Mouse (Mus musculus) A20 (cell line): ENCODE results near the gene Siglece.

Experiments used
- DNase-seq: peaks from one replicate; pipeline ENCODE4 v3.0.0-alpha.2; 2011; ENCODE audit warnings: low read depth, low spot score

The Siglece gene

DNA sequence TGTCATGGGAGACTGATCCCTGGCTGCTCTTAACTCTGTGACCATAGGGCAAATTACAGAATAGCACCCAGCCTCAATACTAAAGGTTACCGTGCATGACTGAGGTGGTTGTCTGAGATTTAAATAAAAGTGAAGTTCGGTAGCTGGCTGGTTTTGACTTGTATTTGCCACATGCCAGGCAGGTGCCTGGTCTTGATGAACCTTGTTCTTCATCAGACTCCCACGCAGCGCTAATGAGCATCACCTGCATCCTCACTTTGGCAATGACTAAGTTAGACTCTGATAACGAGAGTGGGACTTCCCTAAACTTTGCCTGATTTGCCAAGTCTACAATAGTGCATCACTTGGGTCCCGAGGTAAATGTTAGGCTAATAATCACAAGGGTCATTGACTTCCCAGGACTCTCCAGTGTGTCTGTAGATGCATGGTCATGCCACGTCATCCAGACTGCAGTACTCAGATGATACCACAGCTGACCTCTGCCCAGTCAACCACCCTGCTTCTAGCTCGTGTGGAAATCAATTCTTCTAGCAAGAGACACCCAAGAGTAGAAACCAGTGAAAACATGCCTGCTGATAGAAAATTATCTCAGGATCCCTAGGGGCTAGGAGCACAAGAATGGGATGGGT is 34.1 kb downstream of the Siglece start:
- peak; percentile 81 for DNase-seq

DNA sequence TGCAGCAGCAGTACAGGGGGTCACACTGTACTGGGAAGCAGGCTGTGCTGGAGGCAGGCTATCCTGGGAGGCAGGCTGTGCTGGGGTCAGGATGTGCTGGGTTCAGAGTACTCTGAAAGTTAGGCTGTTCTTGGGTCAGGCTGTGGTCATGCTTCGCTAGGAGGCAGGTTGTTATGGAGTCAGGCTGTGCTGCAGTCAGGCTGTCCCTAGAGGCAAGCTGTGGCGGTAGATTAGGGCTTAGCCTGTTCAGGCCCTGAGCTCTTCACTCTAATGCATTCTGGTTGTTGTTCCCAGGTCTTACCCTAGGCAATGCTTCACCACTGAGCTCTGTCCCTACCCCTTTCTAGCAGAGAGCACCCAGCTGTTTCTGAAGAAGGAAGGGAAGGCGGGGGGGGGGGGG is 34.9 kb downstream of the Siglece start:
- DNase-seq, result peak; percentile 42

DNA sequence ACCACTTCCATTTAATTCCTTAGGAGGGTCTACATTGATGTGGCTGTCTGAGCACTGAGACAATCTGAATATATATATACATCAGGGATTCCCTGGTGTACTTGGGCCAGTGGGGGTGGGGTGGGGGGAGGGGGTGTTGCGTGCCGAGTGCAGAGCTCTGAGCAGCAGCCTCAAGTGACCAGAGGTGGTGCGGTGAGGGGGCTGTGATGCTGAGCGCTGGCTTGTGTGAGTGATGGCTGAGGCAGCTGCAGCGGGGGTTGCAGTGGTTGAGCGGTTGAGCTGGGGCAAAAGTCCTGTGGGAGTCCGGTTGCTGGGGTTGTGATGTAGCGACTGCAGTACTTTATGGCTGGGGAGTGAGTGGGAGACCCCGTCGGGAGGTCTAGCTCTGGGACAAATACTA is 36.1 kb downstream of the Siglece start:
- no peak for DNase-seq

DNA sequence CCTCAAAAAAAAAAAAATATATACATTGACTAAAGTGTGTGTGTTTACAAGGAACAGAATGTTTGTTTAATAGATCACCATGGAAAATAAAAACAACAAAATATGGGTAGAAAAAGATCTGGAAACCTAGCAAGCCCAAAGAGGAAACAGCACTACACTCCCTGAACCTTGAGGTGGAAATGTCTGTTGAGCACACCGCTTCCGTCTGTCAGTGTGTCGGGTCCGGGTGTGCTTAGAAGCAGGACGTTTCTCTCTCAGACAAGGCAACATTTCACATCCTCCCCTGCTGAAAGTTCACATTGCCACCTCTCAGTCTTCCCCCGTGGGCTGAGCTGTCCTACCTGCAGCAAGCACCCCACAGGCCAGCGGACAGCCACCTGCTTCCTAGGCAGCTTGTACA is 37.0 kb downstream of the Siglece start:
- DNase-seq, result no peak

DNA sequence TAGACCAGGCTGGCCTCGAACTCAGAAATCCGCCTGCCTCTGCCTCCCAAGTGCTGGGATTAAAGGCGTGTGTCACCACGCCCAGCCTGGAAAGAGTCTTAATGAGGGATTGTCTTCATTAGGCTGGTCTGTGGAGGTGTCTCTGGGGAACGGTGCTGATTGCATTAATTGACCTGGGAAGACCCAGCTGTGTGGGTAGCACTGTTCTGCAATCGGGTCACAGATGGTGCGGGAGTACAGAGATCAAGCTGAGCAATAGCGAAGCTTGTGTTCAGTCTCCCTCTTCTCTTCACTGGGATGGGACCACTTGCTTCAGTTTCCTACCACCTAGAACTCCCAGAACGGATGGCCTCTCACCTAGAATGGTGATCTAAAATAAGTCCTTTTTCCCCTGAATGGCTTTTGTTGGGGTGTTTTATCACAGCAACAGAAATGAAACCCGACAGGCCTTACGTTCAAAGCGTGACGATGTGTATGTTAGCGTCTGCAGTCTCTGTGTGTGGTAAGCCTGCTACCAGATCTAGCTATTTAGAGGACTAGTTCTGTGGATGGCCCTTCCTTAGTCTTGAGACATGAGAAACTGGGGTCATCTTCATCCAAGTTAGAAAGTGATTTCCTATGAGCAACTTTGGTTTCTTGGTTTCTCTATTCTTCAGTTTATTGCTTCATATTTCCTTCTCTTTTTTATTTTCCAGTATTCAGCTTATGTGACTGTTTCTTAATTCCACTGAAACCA is 46.0 kb downstream of the Siglece start:
- DNase-seq, result no peak

DNA sequence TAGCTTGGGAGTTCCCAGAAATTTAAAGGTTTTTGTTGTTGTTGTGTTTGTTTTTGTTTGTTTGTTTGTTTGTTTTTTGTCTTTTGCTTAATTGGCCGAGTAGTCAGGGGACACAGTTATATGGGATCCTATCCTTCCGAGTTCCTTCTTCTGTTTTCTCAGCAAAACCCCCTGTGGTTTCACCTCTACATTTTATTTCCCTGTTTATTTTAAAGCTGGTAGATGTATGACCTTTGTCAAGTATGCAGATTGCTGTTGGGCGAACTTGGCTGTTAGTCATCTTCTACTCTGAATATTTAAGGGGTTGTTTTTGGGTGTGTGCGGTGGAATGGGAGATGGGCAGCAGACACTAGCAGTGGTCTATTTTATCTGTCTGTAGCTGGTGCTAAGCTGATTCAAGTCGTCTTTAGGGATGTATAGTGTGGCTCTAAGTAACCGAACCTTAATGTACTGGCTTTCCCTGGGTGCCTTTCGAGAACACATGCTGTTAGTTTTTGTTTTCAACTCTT is 51.6 kb downstream of the Siglece start:
- DNase-seq, result no peak

DNA sequence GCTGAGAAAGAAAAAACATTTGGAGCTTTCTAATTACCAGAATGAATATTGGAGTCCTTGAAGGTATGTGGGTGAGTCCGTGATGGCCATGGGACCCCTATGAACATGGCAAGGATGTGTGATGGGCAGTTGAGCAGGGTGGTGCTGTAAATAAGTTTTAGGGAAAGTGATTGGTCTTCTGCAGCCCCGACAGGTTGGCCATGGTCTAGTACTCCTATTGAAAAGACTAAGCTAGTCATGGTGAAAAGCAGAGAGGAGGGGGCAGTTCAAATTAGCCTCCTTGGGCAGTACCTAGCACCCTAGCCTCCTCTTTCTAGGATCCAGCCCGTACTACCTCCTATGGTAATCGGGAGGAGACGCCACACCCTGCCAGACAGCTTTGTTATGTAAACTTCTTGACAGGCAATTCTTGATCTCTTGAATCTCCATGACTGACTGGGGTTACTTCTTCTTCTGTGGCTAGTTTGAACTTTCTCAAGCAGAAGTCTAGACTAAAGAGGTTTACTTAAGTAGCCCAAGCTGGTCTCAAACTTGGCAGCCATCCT is 52.1 kb downstream of the Siglece start:
- DNase-seq, result no peak

DNA sequence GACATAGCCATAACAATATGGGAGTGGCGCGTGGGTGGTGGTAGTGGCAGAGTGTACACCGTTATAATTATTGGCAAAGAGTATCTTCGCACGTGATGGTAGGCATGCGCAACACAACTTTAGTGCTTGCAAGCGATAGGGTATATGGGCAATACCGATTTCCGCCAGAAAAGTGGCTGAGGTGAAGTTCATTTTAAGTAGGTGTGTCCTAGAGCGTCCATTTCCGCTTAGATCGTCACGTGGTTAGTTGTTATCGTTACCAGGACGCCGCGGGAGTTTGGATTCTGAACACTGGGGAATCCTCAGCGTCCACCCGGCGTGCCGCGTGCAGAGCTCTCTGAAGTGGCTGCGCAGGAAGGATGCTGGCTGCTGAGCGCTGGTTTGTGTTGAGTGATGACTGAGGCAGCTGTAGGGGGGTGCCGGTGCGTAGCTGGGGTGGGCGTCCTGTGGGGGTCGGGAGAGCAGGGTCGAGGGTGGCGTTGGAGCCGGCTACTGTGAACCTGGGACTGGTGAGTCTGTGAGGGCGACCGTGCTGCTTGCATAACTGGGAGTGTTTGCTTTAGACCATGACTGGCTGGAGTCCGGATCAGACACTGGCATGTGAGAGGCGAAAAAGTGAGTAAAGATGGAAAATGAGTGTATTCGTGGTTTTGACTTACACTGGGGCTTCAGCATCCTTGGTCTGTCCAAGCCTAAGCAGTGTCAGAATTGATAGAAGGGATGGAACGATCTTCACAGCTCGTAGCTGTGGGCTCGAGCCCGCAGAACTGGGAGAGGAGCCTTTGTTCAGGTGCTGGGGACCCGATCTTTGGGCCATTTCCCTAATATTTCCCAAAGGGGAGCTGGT is 52.8 kb downstream of the Siglece start, which contains the start of gene Zfp819:
Gene Zfp819, plus strand, starts transcription at position 274 of the 847 bp plus-strand sequence.
- DNase-seq, result no peak

DNA sequence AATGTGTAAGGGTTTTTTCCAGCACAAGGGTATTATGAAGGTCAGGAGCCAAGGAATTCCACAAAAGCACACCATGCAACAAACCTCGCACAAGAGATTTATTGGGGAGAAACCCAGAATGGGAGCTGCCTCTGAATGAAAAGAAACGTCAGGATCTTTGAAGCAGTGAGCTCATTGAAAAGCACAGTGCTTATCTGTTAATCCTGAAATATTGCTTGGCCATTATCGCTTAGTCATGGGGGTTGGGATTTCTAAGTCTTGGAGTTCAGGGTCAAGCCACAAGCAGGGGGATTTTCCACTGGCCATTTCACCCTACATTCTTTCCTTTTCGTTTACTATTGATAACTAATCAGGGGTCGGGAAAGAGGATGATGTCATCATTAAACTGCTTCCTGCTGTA is 58.1 kb downstream of the Siglece start:
- no peak for DNase-seq
